Mouse (Mus musculus) leukemia stem cell, adult 10-12 weeks (primary cell): ENCODE results near the gene Tlk2. TPM values are rescaled to one million over a fixed set of nuclear protein-coding genes. Genes with fewer than 3 reads are reported as not detected.

Experiments used
- polyA plus RNA-seq: library from polyadenylated mRNA; stranded (reverse); fragments of >175 nt; gene quantifications from 2 replicates; pipeline ENCODE4 v1.2.3, GENCODE M21; 2012; ENCODE audit warnings: low replicate concordance

Gene Tlk2
- 12.4 and 14.4 TPM in 2 replicates for polyA plus RNA-seq

DNA sequence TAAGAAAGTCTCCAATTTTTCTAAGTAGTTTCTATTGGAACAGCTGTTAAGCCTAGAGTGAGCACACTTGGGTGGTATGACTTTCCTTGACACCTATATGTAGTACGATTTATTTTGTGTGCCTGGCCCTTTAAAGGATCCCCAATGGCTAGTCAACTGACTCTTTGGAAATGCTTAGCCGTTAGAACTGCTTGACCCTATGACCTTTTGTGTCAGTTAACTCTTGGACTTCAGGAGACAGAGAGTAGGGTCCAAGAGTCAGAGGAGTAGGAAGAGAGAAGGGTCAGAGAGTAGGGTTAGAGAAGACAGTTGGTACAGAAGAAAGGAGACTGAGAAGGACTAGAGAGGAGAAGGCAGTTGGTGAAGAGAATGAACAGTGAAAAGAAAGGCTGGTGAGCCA, at the start of gene Tlk2:
Gene Tlk2, plus strand, starts transcription at position 292 of the 400 bp plus-strand sequence.

DNA sequence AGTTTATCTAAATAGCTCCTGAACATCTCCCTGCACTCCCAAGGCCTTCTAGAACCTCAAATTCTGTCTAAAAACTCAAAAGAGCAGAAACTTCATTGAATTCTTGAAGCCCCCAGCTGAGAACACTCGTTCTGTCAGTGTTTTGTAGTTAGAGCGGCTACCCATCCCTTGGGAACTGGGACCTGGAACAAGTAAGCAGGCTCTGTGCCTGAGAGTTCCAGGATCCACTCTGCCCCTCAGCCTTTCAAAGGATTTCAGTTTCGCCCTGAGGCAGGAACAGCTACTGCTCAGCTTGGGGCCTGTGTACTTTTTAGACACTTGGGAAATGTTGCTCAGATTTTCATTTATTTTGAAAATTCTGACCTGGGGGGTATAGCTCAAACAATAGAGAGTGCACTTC, 32.0 kb upstream of the Tlk2 start, which contains the start of gene Gm10842:
Gene Gm10842, plus strand, starts transcription at position 301 of the 400 bp plus-strand sequence.

GRCm38 (mm10) chr11:105292124-105293071, 113.8 kb downstream of the Tlk2 start, which contains the start of gene Mrc2:
Mrc2 (plus strand) TSS chr11:105292643.

Other genes starting within 250 kb of the Tlk2 start
- not detected in 2 replicates for gene Efcab3, start 115.2 kb upstream of the Tlk2 start, polyA plus RNA-seq
- 7.9 and 9.7 TPM in 2 replicates for gene Mettl2, start 52.4 kb upstream of the Tlk2 start, polyA plus RNA-seq
- gene Gm10842, start 31.9 kb upstream of the Tlk2 start, polyA plus RNA-seq: not detected in 2 replicates
- 0.57 and 1.1 TPM in 2 replicates for gene Mrc2, start 113.8 kb downstream of the Tlk2 start, polyA plus RNA-seq